Mouse (Mus musculus) liver, postnatal 0 days (tissue): ENCODE measurements around the gene 4930595D18Rik. TPM values are rescaled to one million over a fixed set of nuclear protein-coding genes. Genes with fewer than 3 reads are reported as not detected.

Experiments
- ATAC-seq: fragments of 200-750 bp; cut with Nextera tagmentation; 2 replicates; pipeline ENCODE4 v1.8.0; 2017; ENCODE audit warnings: mild to moderate bottlenecking, moderate library complexity
- DNase-seq: peaks from one replicate; pipeline ENCODE4 v3.0.0-alpha.2; 2016
- H3K27ac ChIP-seq: fragments of 300-500 bp; sonication (generic); 2 replicates; pipeline ENCODE4 v1.5.1; 2014; ENCODE audit warnings: antibody characterized with exemption, moderate library complexity, mild to moderate bottlenecking, low read depth
- H3K27me3 ChIP-seq: fragments of 300-500 bp; sonication (generic); 2 replicates; pipeline ENCODE4 v1.6.1; 2014; ENCODE audit warnings: low read length, control low read depth, mixed read lengths; ENCODE audit not compliant: insufficient read depth
- H3K36me3 ChIP-seq: fragments of 300-500 bp; sonication (generic); replicated peaks from 2 replicates; pipeline ENCODE4 v1.6.1; 2014; ENCODE audit warnings: mild to moderate bottlenecking, control low read depth, low read length, moderate library complexity, mixed read lengths; ENCODE audit not compliant: insufficient read depth
- H3K4me1 ChIP-seq: fragments of 300-500 bp; sonication (generic); 2 replicates; pipeline ENCODE4 v1.6.1; 2014; ENCODE audit warnings: antibody characterized with exemption, mild to moderate bottlenecking, control low read depth; ENCODE audit not compliant: insufficient read depth
- H3K4me2 ChIP-seq: fragments of 300-500 bp; sonication (generic); 2 replicates; pipeline ENCODE4 v1.6.1; 2014; ENCODE audit warnings: low read depth, mild to moderate bottlenecking, low read length, moderate library complexity, mixed read lengths
- H3K4me3 ChIP-seq: fragments of 300-500 bp; sonication (generic); 2 replicates; pipeline ENCODE4 v1.5.1; 2014; ENCODE audit warnings: low read depth, low read length
- H3K9ac ChIP-seq: fragments of 300-500 bp; sonication (generic); replicated peaks from 2 replicates; pipeline ENCODE4 v1.6.1; 2014; ENCODE audit warnings: mild to moderate bottlenecking, moderate library complexity
- H3K9me3 ChIP-seq: fragments of 300-500 bp; sonication (generic); 2 replicates; pipeline ENCODE4 v1.6.1; 2016; ENCODE audit warnings: mild to moderate bottlenecking, control low read depth, low read length, mixed read lengths
- CTCF ChIP-seq: sonication (generic); IDR thresholded peaks from 2 replicates; pipeline ENCODE4 v1.5.1; 2016; ENCODE audit warnings: antibody characterized with exemption, low read depth
- EP300 ChIP-seq: IDR thresholded peaks from 2 replicates; pipeline ENCODE4 v1.6.1; 2016; ENCODE audit warnings: antibody characterized with exemption, low read depth, mild to moderate bottlenecking
- WGBS: fragments of 180-500 bp; shearing (Covaris S2); extraction: QIAGEN DNeasy Blood & Tissue Kit; methylation state at CpG from one replicate; pipeline ENCODE4 v1.1.7; 2014; ENCODE audit not compliant: insufficient replicate concordance; 5-methylcytosine and 5-hydroxymethylcytosine counted together
- polyA plus RNA-seq: library from polyadenylated mRNA; unstranded; fragments of >200 nt; fragmentation: Nextera tagmentation; extraction: Ambion mirVana; gene quantifications from 2 replicates; pipeline ENCODE4 v1.2.1, GENCODE M21; 2015

The 4930595D18Rik gene
- polyA plus RNA-seq, 1 experiment from 2014 or later: not detected

DNA sequence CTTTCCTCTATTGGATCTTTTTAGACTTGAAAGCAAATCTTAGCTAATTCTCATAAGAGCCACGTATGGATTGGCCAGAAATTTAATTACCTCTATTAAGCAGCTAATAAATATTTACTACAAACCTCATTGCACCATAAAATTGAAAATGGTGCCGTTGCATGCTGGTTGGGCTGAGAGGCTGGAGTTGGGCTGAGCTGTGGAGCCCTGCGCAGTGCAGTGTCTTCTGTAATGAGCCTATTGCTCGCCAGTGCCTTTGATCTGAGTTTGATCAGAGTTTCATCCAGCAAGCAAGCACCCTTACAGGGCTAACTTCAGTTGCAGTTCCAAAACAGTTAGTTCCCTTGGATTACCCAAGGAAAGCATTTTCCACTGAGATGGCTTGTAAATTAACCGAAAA lies 30.3 kb downstream of the 4930595D18Rik start:
- no peaks in the 10 kb centered on the region for H3K9me3 ChIP-seq
- no peak overlapping the region for H3K4me3 ChIP-seq
- ATAC-seq: no peak
- no peak overlapping the region for H3K9ac ChIP-seq
- H3K4me1 ChIP-seq: peaks cover 20% of the 10 kb centered on the region
- 76% methylated on average over 5 of the region's 5 CpGs for WGBS
- TF ChIP-seq CTCF (no peak), EP300 (no peak)
- H3K27ac ChIP-seq: no peak overlapping the region
- no peak overlapping the region for H3K4me2 ChIP-seq
- no peaks in the 10 kb centered on the region for H3K27me3 ChIP-seq
- DNase-seq: no peak
- no peaks in the 10 kb centered on the region for H3K36me3 ChIP-seq

- Histone ChIP-seq H3K27ac (no peak overlapping the region), H3K4me2 (no peak overlapping the region), H3K9me3 (no peaks in the 10 kb centered on the region), H3K4me3 (no peak overlapping the region), H3K36me3 (no peaks in the 10 kb centered on the region), H3K9ac (no peak overlapping the region), H3K4me1 (peaks cover 23% of the 10 kb centered on the region), H3K27me3 (no peaks in the 10 kb centered on the region)
- 50% methylated on average over 7 of the region's 7 CpGs for WGBS
- no peak for TF ChIP-seq CTCF
- TF ChIP-seq EP300: no peak
- no peak for ATAC-seq
- no peak for DNase-seq
Measured at GRCm38 (mm10) chr12:111152981-111153710, 31.1 kb downstream of the 4930595D18Rik start.

DNA sequence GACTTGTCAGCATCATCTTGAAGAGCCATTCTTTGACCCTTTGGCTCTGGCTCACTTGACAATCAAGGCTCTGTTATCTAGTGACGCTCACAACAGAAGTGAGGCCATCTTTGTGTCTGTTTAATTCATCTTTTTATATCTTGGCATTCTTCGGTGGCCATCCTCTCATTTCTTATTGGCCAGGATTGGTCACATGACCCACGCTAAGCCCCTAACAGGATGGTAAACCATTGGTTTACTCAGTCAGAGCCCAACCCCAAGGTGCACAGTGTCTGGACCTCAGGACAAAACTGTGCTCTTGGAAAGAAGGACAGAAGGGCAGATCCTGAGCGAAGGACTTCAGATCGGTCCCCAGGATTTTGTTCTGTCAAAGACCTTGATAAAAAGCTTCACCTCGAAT lies 31.7 kb downstream of the 4930595D18Rik start:
- Histone ChIP-seq H3K36me3 (no peaks in the 10 kb centered on the region), H3K9ac (no peak overlapping the region), H3K4me1 (peaks cover 23% of the 10 kb centered on the region), H3K27me3 (no peaks in the 10 kb centered on the region), H3K4me3 (no peak overlapping the region), H3K4me2 (no peak overlapping the region), H3K27ac (no peak overlapping the region), H3K9me3 (no peaks in the 10 kb centered on the region)
- TF ChIP-seq EP300 (no peak), CTCF (no peak)
- 80% methylated on average over 6 of the region's 6 CpGs for WGBS
- DNase-seq (no peak), ATAC-seq (no peak)

GRCm38 (mm10) chr12:111151422-111152156 lies 32.7 kb downstream of the 4930595D18Rik start:
- H3K27me3 ChIP-seq: no peaks in the 10 kb centered on the region
- H3K9ac ChIP-seq: no peak overlapping the region
- H3K4me2 ChIP-seq: no peak overlapping the region
- peak; percentile 71 for ATAC-seq
- H3K9me3 ChIP-seq: no peaks in the 10 kb centered on the region
- no peak overlapping the region for H3K4me3 ChIP-seq
- WGBS: 68% methylated on average over 5 of the region's 5 CpGs
- TF ChIP-seq EP300 (no peak), CTCF (no peak)
- no peak overlapping the region for H3K27ac ChIP-seq
- no peak for DNase-seq
- no peaks in the 10 kb centered on the region for H3K36me3 ChIP-seq
- H3K4me1 ChIP-seq: peaks cover 23% of the 10 kb centered on the region

DNA sequence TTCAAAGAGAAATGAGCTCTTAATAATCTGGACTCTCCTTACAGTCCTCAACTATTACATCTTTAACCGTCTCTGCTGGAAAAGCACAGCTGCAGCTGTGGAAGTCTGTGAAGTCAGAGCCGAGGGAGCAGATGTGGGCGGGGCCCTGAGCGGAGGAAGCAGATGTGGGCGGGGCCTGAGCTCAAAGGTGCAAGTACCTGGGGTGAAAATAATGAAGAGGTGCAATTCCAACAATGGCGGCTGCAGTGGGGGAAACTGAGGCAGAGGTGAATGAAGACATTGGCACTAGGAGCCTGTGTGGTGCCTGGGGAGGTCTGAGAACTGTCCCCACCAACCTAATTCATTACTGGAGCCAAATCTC lies 34.1 kb downstream of the 4930595D18Rik start:
- H3K9me3 ChIP-seq: no peaks in the 10 kb centered on the region
- no peaks in the 10 kb centered on the region for H3K36me3 ChIP-seq
- TF ChIP-seq CTCF (no peak), EP300 (no peak)
- no peaks in the 10 kb centered on the region for H3K27me3 ChIP-seq
- WGBS: 7% methylated on average over 6 of the region's 6 CpGs
- H3K27ac ChIP-seq: no peak overlapping the region
- H3K4me3 ChIP-seq: no peak overlapping the region; the same call in 1 of the 2 replicates
- peaks cover 23% of the 10 kb centered on the region for H3K4me1 ChIP-seq
- no peak for ATAC-seq
- no peak overlapping the region for H3K9ac ChIP-seq
- peak; percentile 66 for DNase-seq
- peak overlapping the region; percentile 41 for H3K4me2 ChIP-seq

- H3K9me3 ChIP-seq: no peaks in the 10 kb centered on the region
- H3K4me2 ChIP-seq: peak overlapping the region; percentile 41
- no peak overlapping the region for H3K9ac ChIP-seq
- WGBS: 45% methylated on average over 17 of the region's 17 CpGs
- no peak for DNase-seq
- H3K27ac ChIP-seq: no peak overlapping the region
- no peaks in the 10 kb centered on the region for H3K36me3 ChIP-seq
- TF ChIP-seq CTCF: no peak
- TF ChIP-seq EP300: no peak
- H3K27me3 ChIP-seq: no peaks in the 10 kb centered on the region
- H3K4me3 ChIP-seq: no peak overlapping the region; the same call in 1 of the 2 replicates
- ATAC-seq: no peak
- H3K4me1 ChIP-seq: peaks cover 23% of the 10 kb centered on the region
Measured at GRCm38 (mm10) chr12:111149495-111150235, 34.6 kb downstream of the 4930595D18Rik start.
